Mouse (Mus musculus) forebrain, embryonic 10.5 days (tissue): ENCODE measurements around the gene Mroh2a. TPM values are rescaled to one million over a fixed set of nuclear protein-coding genes. Genes with fewer than 3 reads are reported as not detected.

Experiments used
- DNase-seq: peaks from one replicate; pipeline ENCODE4 v3.0.0-alpha.2; 2017; ENCODE audit warnings: low spot score; ENCODE audit errors: extremely low spot score
- H3K27ac ChIP-seq: fragments of 300-500 bp; sonication (generic); 2 replicates; pipeline ENCODE4 v1.5.1; 2016; ENCODE audit warnings: mild to moderate bottlenecking
- H3K27me3 ChIP-seq: fragments of 300-500 bp; sonication (generic); 2 replicates; pipeline ENCODE4 v1.6.1; 2016; ENCODE audit warnings: mild to moderate bottlenecking; ENCODE audit not compliant: poor library complexity, severe bottlenecking
- H3K36me3 ChIP-seq: fragments of 300-500 bp; sonication (generic); replicated peaks from 2 replicates; pipeline ENCODE4 v1.6.1; 2016; ENCODE audit warnings: mild to moderate bottlenecking, moderate library complexity
- H3K4me1 ChIP-seq: fragments of 300-500 bp; sonication (generic); 2 replicates; pipeline ENCODE4 v1.6.1; 2016
- H3K4me3 ChIP-seq: fragments of 300-500 bp; sonication (generic); 2 replicates; pipeline ENCODE4 v1.5.1; 2016; ENCODE audit warnings: mild to moderate bottlenecking, moderate library complexity
- H3K9me3 ChIP-seq: fragments of 300-500 bp; sonication (generic); 2 replicates; pipeline ENCODE4 v1.6.1; 2016; ENCODE audit warnings: mild to moderate bottlenecking, moderate library complexity
- WGBS: fragments of 180-500 bp; shearing (Covaris S2); methylation state at CpG from one replicate; pipeline ENCODE4 v1.1.7; 2016; 5-methylcytosine and 5-hydroxymethylcytosine counted together
- polyA plus RNA-seq: library from polyadenylated mRNA; unstranded; fragments of >200 nt; fragmentation: Nextera tagmentation; extraction: Ambion mirVana; gene quantifications from 2 replicates; pipeline ENCODE4 v1.2.1, GENCODE M21; 2016

Mroh2a gene
- polyA plus RNA-seq, 1 experiment from 2014 or later = 1.4 TPM

- Histone ChIP-seq H3K27me3 (no peaks in the 10 kb centered on the region), H3K36me3 (no peaks in the 10 kb centered on the region), H3K4me3 (no peak overlapping the region), H3K27ac (no peak overlapping the region), H3K9me3 (peaks cover 97% of the 10 kb centered on the region), H3K4me1 (no peaks in the 10 kb centered on the region)
- 72% methylated on average over 9 of the region's 9 CpGs for WGBS
- peak; percentile 25 for DNase-seq
Measured at GRCm38 (mm10) chr1:88301121-88302014, 74.6 kb downstream of the Mroh2a start.

GRCm38 (mm10) chr1:88302057-88302740 lies 75.4 kb downstream of the Mroh2a start:
- WGBS = 67% methylated on average over 14 of the region's 14 CpGs
- Histone ChIP-seq H3K36me3 (no peaks in the 10 kb centered on the region), H3K27ac (no peak overlapping the region), H3K9me3 (peaks cover 97% of the 10 kb centered on the region), H3K4me3 (no peak overlapping the region), H3K27me3 (no peaks in the 10 kb centered on the region), H3K4me1 (no peaks in the 10 kb centered on the region)
- no peak for DNase-seq

DNA sequence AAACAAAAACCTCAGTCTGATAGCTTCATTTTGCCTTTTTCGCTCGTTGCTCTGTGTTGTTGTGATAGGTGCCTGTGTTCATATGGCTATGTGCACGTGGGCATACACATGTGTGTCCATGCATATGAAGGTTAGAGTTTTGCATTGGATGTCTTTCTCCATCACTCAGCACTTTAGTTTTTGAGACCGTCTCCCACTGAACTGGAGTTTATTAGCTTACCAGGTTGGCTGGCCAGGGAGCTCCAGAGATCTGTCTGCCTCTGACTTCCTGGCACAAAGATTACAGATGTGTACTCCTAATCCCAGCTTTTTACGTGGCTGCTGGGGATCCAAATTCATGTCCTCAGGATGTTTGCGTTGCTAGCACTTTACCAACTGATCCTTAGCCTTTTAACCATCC lies 77.0 kb downstream of the Mroh2a start:
- no peak overlapping the region for H3K27ac ChIP-seq
- no peaks in the 10 kb centered on the region for H3K4me1 ChIP-seq
- H3K9me3 ChIP-seq = peaks cover 98% of the 10 kb centered on the region
- no peak for DNase-seq
- no peak overlapping the region for H3K4me3 ChIP-seq
- no peaks in the 10 kb centered on the region for H3K36me3 ChIP-seq
- no peaks in the 10 kb centered on the region for H3K27me3 ChIP-seq
- 71% methylated on average over 6 of the region's 6 CpGs for whole genome bisulfite sequencing

- Histone ChIP-seq H3K27ac (no peak overlapping the region), H3K27me3 (no peaks in the 10 kb centered on the region), H3K9me3 (peaks cover 98% of the 10 kb centered on the region), H3K36me3 (no peaks in the 10 kb centered on the region), H3K4me3 (no peak overlapping the region), H3K4me1 (no peaks in the 10 kb centered on the region)
- DNase-seq = peak; percentile 22
- 63% methylated on average over 8 of the region's 8 CpGs for WGBS
Measured at GRCm38 (mm10) chr1:88304261-88304985, 77.6 kb downstream of the Mroh2a start.

GRCm38 (mm10) chr1:88305018-88305795 lies 78.4 kb downstream of the Mroh2a start:
- no peaks in the 10 kb centered on the region for H3K4me1 ChIP-seq
- 57% methylated on average over 6 of the region's 6 CpGs for WGBS
- DNase-seq = no peak
- no peak overlapping the region for H3K4me3 ChIP-seq
- H3K36me3 ChIP-seq = no peaks in the 10 kb centered on the region
- H3K9me3 ChIP-seq = peaks cover 98% of the 10 kb centered on the region
- no peaks in the 10 kb centered on the region for H3K27me3 ChIP-seq
- H3K27ac ChIP-seq = no peak overlapping the region

DNA sequence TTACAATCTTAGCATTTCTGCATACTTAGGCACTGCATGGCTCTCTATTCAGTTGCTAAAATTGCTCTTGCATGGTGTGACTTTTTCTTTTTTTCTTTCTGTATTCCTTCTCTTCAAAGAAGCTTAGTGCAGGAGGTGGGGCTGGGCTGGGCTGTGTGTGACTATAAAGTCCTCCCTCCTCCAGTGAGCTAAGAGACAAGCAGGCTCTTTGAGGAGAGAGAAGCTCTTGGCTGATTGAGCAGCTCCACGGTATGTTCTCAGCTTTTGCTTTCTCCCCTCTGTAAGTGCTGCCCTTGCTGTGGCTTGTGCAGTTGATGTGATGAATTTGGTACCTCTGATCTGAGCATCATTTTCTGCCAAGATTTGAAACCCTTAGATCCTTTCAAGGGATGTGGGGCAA lies 79.8 kb downstream of the Mroh2a start:
- DNase-seq = peak; percentile 30
- no peak overlapping the region for H3K4me3 ChIP-seq
- H3K4me1 ChIP-seq = no peaks in the 10 kb centered on the region
- H3K27me3 ChIP-seq = no peaks in the 10 kb centered on the region
- H3K9me3 ChIP-seq = peaks cover 89% of the 10 kb centered on the region
- no peak overlapping the region for H3K27ac ChIP-seq
- WGBS = 73% methylated on average over 1 of the region's 1 CpGs
- H3K36me3 ChIP-seq = no peaks in the 10 kb centered on the region

GRCm38 (mm10) chr1:88307180-88307579 lies 80.4 kb downstream of the Mroh2a start:
- Histone ChIP-seq H3K4me3 (no peak overlapping the region), H3K27ac (no peak overlapping the region), H3K4me1 (no peaks in the 10 kb centered on the region), H3K36me3 (no peaks in the 10 kb centered on the region), H3K9me3 (peaks cover 83% of the 10 kb centered on the region), H3K27me3 (no peaks in the 10 kb centered on the region)
- WGBS = 68% methylated on average over 12 of the region's 12 CpGs
- no peak for DNase-seq

DNA sequence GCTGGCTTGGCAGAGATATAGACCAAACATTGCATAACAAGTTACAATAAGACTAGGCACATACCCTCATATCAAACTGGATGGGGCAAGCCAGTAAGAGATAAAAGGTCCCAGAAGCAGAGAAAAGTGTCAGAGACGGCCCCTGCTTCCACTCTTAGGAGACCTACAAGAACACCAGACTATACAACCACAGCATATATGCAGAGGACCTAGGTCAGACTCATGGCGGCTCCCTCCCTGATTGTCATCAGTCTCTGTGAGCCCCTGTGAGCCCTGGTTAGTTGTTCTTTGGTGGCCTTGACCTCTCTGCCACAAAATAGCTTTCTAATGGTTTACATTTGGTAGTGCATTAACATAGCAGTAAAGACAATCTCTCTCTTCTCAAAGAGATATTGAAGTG lies 82.2 kb downstream of the Mroh2a start:
- no peaks in the 10 kb centered on the region for H3K4me1 ChIP-seq
- DNase-seq = no peak
- WGBS = 53% methylated on average over 2 of the region's 2 CpGs
- peaks cover 67% of the 10 kb centered on the region for H3K9me3 ChIP-seq
- no peak overlapping the region for H3K4me3 ChIP-seq
- H3K36me3 ChIP-seq = no peaks in the 10 kb centered on the region
- no peak overlapping the region for H3K27ac ChIP-seq
- no peaks in the 10 kb centered on the region for H3K27me3 ChIP-seq

- H3K9me3 ChIP-seq = peaks cover 58% of the 10 kb centered on the region
- H3K4me1 ChIP-seq = no peaks in the 10 kb centered on the region
- no peak overlapping the region for H3K4me3 ChIP-seq
- H3K36me3 ChIP-seq = no peaks in the 10 kb centered on the region
- DNase-seq = no peak
- H3K27me3 ChIP-seq = no peaks in the 10 kb centered on the region
- H3K27ac ChIP-seq = no peak overlapping the region
- 54% methylated on average over 3 of the region's 3 CpGs for WGBS
Measured at GRCm38 (mm10) chr1:88309905-88310304, 83.1 kb downstream of the Mroh2a start.

DNA sequence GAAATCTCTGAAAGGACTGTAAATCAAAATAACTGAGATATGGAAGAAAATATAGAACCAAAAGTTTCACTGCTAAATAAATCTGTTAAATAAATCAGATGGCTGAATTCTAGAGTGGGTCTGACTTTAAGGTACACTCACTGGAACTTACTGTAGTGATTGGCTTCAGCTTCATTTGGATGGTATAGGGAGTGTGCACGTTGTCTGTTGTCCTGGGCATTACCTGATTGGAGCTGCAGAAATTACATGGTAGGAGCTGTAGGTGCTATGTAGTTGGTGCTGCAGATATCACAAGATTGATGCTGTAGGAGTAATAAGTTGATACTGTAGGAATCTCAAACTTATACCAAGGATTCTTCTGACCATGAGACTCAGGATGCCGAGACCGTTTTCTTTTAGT lies 83.6 kb downstream of the Mroh2a start:
- 67% methylated on average over 3 of the region's 3 CpGs for WGBS
- Histone ChIP-seq H3K4me1 (no peaks in the 10 kb centered on the region), H3K9me3 (peaks cover 53% of the 10 kb centered on the region), H3K27me3 (no peaks in the 10 kb centered on the region), H3K27ac (no peak overlapping the region), H3K4me3 (no peak overlapping the region), H3K36me3 (no peaks in the 10 kb centered on the region)
- DNase-seq = no peak
